20 mouse cellular contexts compared by ENCODE assay signal in the genomic region with DNA sequence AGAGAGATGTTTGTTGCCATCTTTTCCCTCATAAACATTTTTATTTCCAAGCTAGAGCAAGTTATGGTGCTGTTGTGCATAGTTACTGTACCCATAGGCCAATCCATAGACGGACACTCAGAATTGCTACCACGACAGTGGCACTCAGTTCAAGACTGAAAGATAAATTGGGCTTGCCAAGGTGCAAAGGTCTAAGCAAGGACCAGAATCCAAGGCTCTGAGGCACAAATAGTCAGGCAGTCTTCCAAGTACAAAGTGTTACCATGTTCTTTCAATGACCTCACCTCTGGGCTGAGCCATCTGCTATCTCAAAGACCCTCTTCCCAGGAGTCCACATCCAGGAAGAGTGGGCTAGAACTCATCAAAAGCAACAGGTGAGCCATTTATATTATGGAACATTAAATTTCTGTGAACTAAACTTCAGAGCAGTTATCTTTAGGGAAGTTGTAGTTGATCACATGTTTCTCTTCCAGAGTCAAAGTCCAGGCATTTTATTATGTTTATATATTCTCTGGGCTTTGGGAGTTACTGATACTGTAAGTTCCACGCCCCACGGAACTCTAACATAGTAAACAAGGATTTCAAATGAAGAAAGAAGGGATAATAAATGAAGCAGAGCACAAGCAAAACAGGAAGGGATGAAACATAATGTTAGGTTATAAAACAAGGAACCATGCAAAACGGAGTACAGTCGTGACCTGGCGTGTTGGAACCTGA.
DNase-seq lines count a peak whose midpoint lies in the region; ATAC-seq and TF ChIP-seq lines count a peak whose summit lies in the region.
"Had no signal": no experiment of that assay in that cellular context is flagged by ENCODE, and none has a peak within 500 bp of the region (broad histone marks: within the 10 kb centered on the region; RNA-seq: fewer than 3 reads in every experiment).

No protein-coding gene starts in this region.

- 60% methylated on average over 7 of the region's 7 CpGs for WGBS in kidney, adult 2 months
- 61% methylated on average over 7 of the region's 7 CpGs for WGBS in intestine, embryonic 15.5 days
- WGBS in intestine, postnatal 0 days: 33% methylated on average over 7 of the region's 7 CpGs
- WGBS in large intestine, adult 2 months: 26% methylated on average over 7 of the region's 7 CpGs

- no peaks in the 10 kb centered on the region for H3K36me3 ChIP-seq in kidney, adult 2 months (ENCODE audit: control insufficient read depth, insufficient read depth, low read length)
- no peaks in the 10 kb centered on the region for H3K36me3 ChIP-seq in intestine, embryonic 15.5 days
- H3K36me3 ChIP-seq in intestine, postnatal 0 days (ENCODE audit: control insufficient read depth, insufficient read depth): no peaks in the 10 kb centered on the region
- H3K36me3 ChIP-seq: embryonic facial prominence, embryonic 13.5 days; forebrain, embryonic 12.5 days had no signal

- peak; percentile 91 for DNase-seq in kidney, adult 2 months
- DNase-seq in kidney, postnatal 10 days: no peak
- peak; percentile 83 for DNase-seq in large intestine, adult 2 months (ENCODE audit: low read depth, low spot score)
- no peak for DNase-seq in left cerebral cortex, adult 2 months (ENCODE audit: extremely low spot score in 1 of 2, low spot score in 2 of 2)
- DNase-seq in left cerebral cortex, adult 9 months (ENCODE audit: low spot score in 2 of 2): no peak
- DNase-seq: adrenal gland, postnatal 14 days; cerebellum, adult 11-12 months; cerebellum, adult 9-10 months; cerebellum, postnatal 36 days; gastrocnemius, postnatal 10 days; heart, adult 2 months had no signal

- TF ChIP-seq POLR2A in kidney, adult 2 months (IDR thresholded peaks at IDR 0.05; ENCODE audit: low read depth, low read length): no peak

- H3K9ac ChIP-seq in intestine, embryonic 15.5 days: no peak overlapping the region
- no peak overlapping the region for H3K9ac ChIP-seq in intestine, postnatal 0 days (ENCODE audit: low read depth, low read length)
- H3K9ac ChIP-seq: embryonic facial prominence, embryonic 13.5 days; forebrain, embryonic 12.5 days had no signal

- H3K27ac ChIP-seq in kidney, adult 2 months (ENCODE audit: insufficient read depth, low read depth, low read length): no peak overlapping the region
- 0 out of 2 replicates have a peak overlapping the region, but pooled peaks have one; percentile 36 for H3K27ac ChIP-seq in intestine, embryonic 15.5 days
- peak overlapping the region; percentile 86 for H3K27ac ChIP-seq in intestine, postnatal 0 days (ENCODE audit: low read depth, low read length)
- H3K27ac ChIP-seq in left cerebral cortex, adult 2 months: no peak overlapping the region
- H3K27ac ChIP-seq: embryonic facial prominence, embryonic 13.5 days; forebrain, embryonic 12.5 days; heart, adult 2 months had no signal

- no peaks in the 10 kb centered on the region for H3K9me3 ChIP-seq in intestine, embryonic 15.5 days
- H3K9me3 ChIP-seq in intestine, postnatal 0 days (ENCODE audit: control insufficient read depth): no peaks in the 10 kb centered on the region
- H3K9me3 ChIP-seq: embryonic facial prominence, embryonic 13.5 days; forebrain, embryonic 12.5 days had no signal

- no peak overlapping the region for H3K4me2 ChIP-seq in intestine, embryonic 15.5 days (replicated peaks)
- no peak overlapping the region; the same call in 1 of the 2 replicates for H3K4me2 ChIP-seq in intestine, postnatal 0 days (replicated peaks; ENCODE audit: low read depth)
- H3K4me2 ChIP-seq: embryonic facial prominence, embryonic 13.5 days; forebrain, embryonic 12.5 days; heart, embryonic 11.5 days had no signal

- peaks cover 4% of the 10 kb centered on the region; the same call in 1 of the 2 replicates for H3K4me1 ChIP-seq in kidney, adult 2 months (ENCODE audit: control insufficient read depth, insufficient read depth, low read length)
- H3K4me1 ChIP-seq in intestine, embryonic 15.5 days (replicated peaks): no peaks in the 10 kb centered on the region
- H3K4me1 ChIP-seq in intestine, postnatal 0 days (replicated peaks; ENCODE audit: control insufficient read depth, insufficient read depth, low read length): peaks cover 3% of the 10 kb centered on the region; the same call in 1 of the 2 replicates
- H3K4me1 ChIP-seq: embryonic facial prominence, embryonic 13.5 days; forebrain, embryonic 12.5 days had no signal

- H3K4me3 ChIP-seq in kidney, adult 2 months (ENCODE audit: insufficient read depth, low read depth, low read length): no peak overlapping the region
- H3K4me3 ChIP-seq in intestine, embryonic 15.5 days (replicated peaks): no peak overlapping the region
- no peak overlapping the region for H3K4me3 ChIP-seq in intestine, postnatal 0 days (ENCODE audit: low read depth, low read length)
- no peak overlapping the region for H3K4me3 ChIP-seq in left cerebral cortex, adult 2 months
- H3K4me3 ChIP-seq: embryonic facial prominence, embryonic 13.5 days; forebrain, embryonic 12.5 days; heart, adult 2 months had no signal

- no peak for TF ChIP-seq CTCF in kidney, adult 2 months (conservative IDR thresholded peaks at IDR 0.05; ENCODE audit: insufficient read depth, insufficient read length, low read depth, low read length)
- no peak for TF ChIP-seq CTCF in intestine, postnatal 0 days (IDR thresholded peaks at IDR 0.05; ENCODE audit: low read depth)
- TF ChIP-seq CTCF in left cerebral cortex, adult 2 months (IDR thresholded peaks at IDR 0.05): no peak

- H3K27me3 ChIP-seq in kidney, adult 2 months (replicated peaks; ENCODE audit: control insufficient read depth, insufficient read depth, low read length): no peaks in the 10 kb centered on the region
- no peaks in the 10 kb centered on the region for H3K27me3 ChIP-seq in intestine, embryonic 15.5 days (replicated peaks)
- no peaks in the 10 kb centered on the region for H3K27me3 ChIP-seq in intestine, postnatal 0 days (replicated peaks; ENCODE audit: control insufficient read depth, insufficient read depth, low read length)
- H3K27me3 ChIP-seq: CH12.LX; embryonic facial prominence, embryonic 13.5 days; forebrain, embryonic 12.5 days; Patski had no signal

- peak; percentile 91 for ATAC-seq in intestine, embryonic 15.5 days
- peak; percentile 93 for ATAC-seq in intestine, postnatal 0 days
- ATAC-seq: activated CD4-positive, CD25-positive, alpha-beta regulatory T cell, adult 4 months; forebrain, embryonic 16.5 days; Patski had no signal

- intact Hi-C loops in left cerebral cortex, adult 2 months (cut with DNase I): loop anchor here (2.0 kb wide), 1 partner anchor 653 kb away; no protein-coding TSS in a partner anchor

Comparison
In these comparisons a context has a peak if more than half of its experiments do, and no peak if none do; other contexts are left out.
1. DNase-seq: peak in kidney, adult 2 months (single experiment) and large intestine, adult 2 months (single experiment); none in kidney, postnatal 10 days (single experiment), left cerebral cortex, adult 2 months (0 of 2) and left cerebral cortex, adult 9 months (0 of 2).
2. H3K27ac ChIP-seq: peak in intestine, embryonic 15.5 days (single experiment) and intestine, postnatal 0 days (single experiment); none in kidney, adult 2 months (single experiment) and left cerebral cortex, adult 2 months (single experiment).